Mouse (Mus musculus) liver, embryonic 15.5 days (tissue): ENCODE data around the gene Nomo1. TPM values are rescaled to one million over a fixed set of nuclear protein-coding genes. Genes with fewer than 3 reads are reported as not detected.
A peak's percentile ranks its signal among the peaks of the same experiment; 100 is the strongest.

Source experiments
- ATAC-seq: fragments of 200-750 bp; cut with Nextera tagmentation; 2 replicates; pipeline ENCODE4 v1.8.0; 2017; ENCODE audit warnings: moderate number of reproducible peaks, mild to moderate bottlenecking, moderate library complexity; ENCODE audit not compliant: insufficient read depth
- H3K27ac ChIP-seq: fragments of 300-500 bp; sonication (generic); replicated peaks from 2 replicates; pipeline ENCODE4 v1.5.1; 2015; ENCODE audit warnings: mild to moderate bottlenecking, inconsistent platforms
- H3K27me3 ChIP-seq: fragments of 300-500 bp; sonication (generic); 2 replicates; pipeline ENCODE4 v1.6.1; 2015; ENCODE audit warnings: mild to moderate bottlenecking, inconsistent platforms
- H3K36me3 ChIP-seq: fragments of 300-500 bp; sonication (generic); replicated peaks from 2 replicates; pipeline ENCODE4 v1.6.1; 2015; ENCODE audit warnings: moderate library complexity, mild to moderate bottlenecking, inconsistent platforms
- H3K4me1 ChIP-seq: fragments of 300-500 bp; sonication (generic); replicated peaks from 2 replicates; pipeline ENCODE4 v1.6.1; 2015; ENCODE audit warnings: inconsistent platforms
- H3K4me2 ChIP-seq: fragments of 300-500 bp; sonication (generic); 2 replicates; pipeline ENCODE4 v1.6.1; 2015; ENCODE audit warnings: moderate library complexity, mild to moderate bottlenecking, inconsistent platforms
- H3K4me3 ChIP-seq: fragments of 300-500 bp; sonication (generic); replicated peaks from 2 replicates; pipeline ENCODE4 v1.5.1; 2015; ENCODE audit warnings: mild to moderate bottlenecking, inconsistent platforms
- H3K9ac ChIP-seq: fragments of 300-500 bp; sonication (generic); 2 replicates; pipeline ENCODE4 v1.6.1; 2015; ENCODE audit warnings: moderate library complexity, mild to moderate bottlenecking, inconsistent platforms
- H3K9me3 ChIP-seq: fragments of 300-500 bp; sonication (generic); replicated peaks from 2 replicates; pipeline ENCODE4 v1.6.1; 2016; ENCODE audit warnings: inconsistent platforms
- WGBS: fragments of 180-500 bp; shearing (Covaris S2); methylation state at CpG from one replicate; pipeline ENCODE4 v1.1.7; 2015; ENCODE audit warnings: mixed read lengths; ENCODE audit not compliant: insufficient replicate concordance; 5-methylcytosine and 5-hydroxymethylcytosine counted together
- polyA plus RNA-seq: library from polyadenylated mRNA; unstranded; fragments of >200 nt; fragmentation: Nextera tagmentation; extraction: Ambion mirVana; gene quantifications from 2 replicates; pipeline ENCODE4 v1.2.1, GENCODE M21; 2015

Nomo1 gene
- polyA plus RNA-seq, 1 experiment from 2014 or later: 22.5 TPM

- peaks cover 84% of the 10 kb centered on the region for H3K36me3 ChIP-seq
These were observed 12.4 kb downstream of the Nomo1 start for GRCm38 (mm10) chr7:46045882-46046281.

GRCm38 (mm10) chr7:46047873-46048562, 14.5 kb downstream of the Nomo1 start:
- Histone ChIP-seq H3K4me1 (no peaks in the 10 kb centered on the region), H3K4me3 (no peak overlapping the region), H3K9ac (no peak overlapping the region), H3K27ac (no peak overlapping the region), H3K4me2 (no peak overlapping the region), H3K36me3 (peaks cover 77% of the 10 kb centered on the region), H3K9me3 (no peaks in the 10 kb centered on the region), H3K27me3 (no peaks in the 10 kb centered on the region)
- WGBS: 78% methylated on average over 13 of the region's 13 CpGs
- no peak for ATAC-seq

More at GRCm38 (mm10) chr7:46045882-46046281, 12.4 kb downstream of the Nomo1 start:
- no peak overlapping the region for H3K4me3 ChIP-seq
- H3K4me1 ChIP-seq: no peaks in the 10 kb centered on the region
- H3K27ac ChIP-seq: no peak overlapping the region
- no peak for ATAC-seq
- H3K9me3 ChIP-seq: no peaks in the 10 kb centered on the region
- H3K27me3 ChIP-seq: no peaks in the 10 kb centered on the region
- 64% methylated on average over 11 of the region's 11 CpGs for WGBS
- H3K9ac ChIP-seq: no peak overlapping the region
- no peak overlapping the region for H3K4me2 ChIP-seq

- Histone ChIP-seq H3K27ac (no peak overlapping the region), H3K36me3 (peaks cover 77% of the 10 kb centered on the region), H3K4me3 (no peak overlapping the region), H3K4me1 (no peaks in the 10 kb centered on the region), H3K27me3 (no peaks in the 10 kb centered on the region), H3K9me3 (no peaks in the 10 kb centered on the region), H3K4me2 (no peak overlapping the region), H3K9ac (no peak overlapping the region)
- WGBS: 78% methylated on average over 7 of the region's 7 CpGs
- no peak for ATAC-seq
These were observed 16.5 kb downstream of the Nomo1 start for GRCm38 (mm10) chr7:46049981-46050380.

- Histone ChIP-seq H3K4me1 (no peaks in the 10 kb centered on the region), H3K27me3 (no peaks in the 10 kb centered on the region), H3K36me3 (peaks cover 78% of the 10 kb centered on the region), H3K4me2 (no peak overlapping the region), H3K4me3 (no peak overlapping the region), H3K9me3 (no peaks in the 10 kb centered on the region), H3K27ac (no peak overlapping the region), H3K9ac (no peak overlapping the region)
- 73% methylated on average over 4 of the region's 4 CpGs for WGBS
- no peak for ATAC-seq
These were observed 18.8 kb downstream of the Nomo1 start for GRCm38 (mm10) chr7:46052161-46052821.

- Histone ChIP-seq H3K4me1 (no peaks in the 10 kb centered on the region), H3K27me3 (no peaks in the 10 kb centered on the region), H3K9me3 (no peaks in the 10 kb centered on the region), H3K27ac (no peak overlapping the region), H3K4me2 (no peak overlapping the region), H3K36me3 (peaks cover 77% of the 10 kb centered on the region), H3K4me3 (no peak overlapping the region), H3K9ac (no peak overlapping the region)
- WGBS: 76% methylated on average over 3 of the region's 3 CpGs
- no peak for ATAC-seq
These were observed 20.1 kb downstream of the Nomo1 start for GRCm38 (mm10) chr7:46053566-46053965.

GRCm38 (mm10) chr7:46058882-46059281, 25.4 kb downstream of the Nomo1 start:
- Histone ChIP-seq H3K27ac (0 out of 2 replicates have a peak overlapping the region, but pooled peaks have one; percentile 24), H3K9me3 (no peaks in the 10 kb centered on the region), H3K4me1 (no peaks in the 10 kb centered on the region), H3K9ac (no peak overlapping the region), H3K4me2 (no peak overlapping the region), H3K27me3 (no peaks in the 10 kb centered on the region), H3K4me3 (no peak overlapping the region), H3K36me3 (peaks cover 87% of the 10 kb centered on the region)
- no peak for ATAC-seq
- WGBS: 75% methylated on average over 11 of the region's 11 CpGs

- 75% methylated on average over 8 of the region's 8 CpGs for WGBS
- H3K9me3 ChIP-seq: no peaks in the 10 kb centered on the region
- no peak overlapping the region for H3K4me3 ChIP-seq
- ATAC-seq: no peak
- H3K4me2 ChIP-seq: no peak overlapping the region
- no peaks in the 10 kb centered on the region for H3K27me3 ChIP-seq
- H3K36me3 ChIP-seq: peaks cover 76% of the 10 kb centered on the region
- no peaks in the 10 kb centered on the region for H3K4me1 ChIP-seq
- H3K9ac ChIP-seq: no peak overlapping the region
- no peak overlapping the region for H3K27ac ChIP-seq
These were observed 27.2 kb downstream of the Nomo1 start for GRCm38 (mm10) chr7:46060688-46061087.

- WGBS: 86% methylated on average over 16 of the region's 16 CpGs
- Histone ChIP-seq H3K4me1 (no peaks in the 10 kb centered on the region), H3K4me2 (no peak overlapping the region), H3K27me3 (no peaks in the 10 kb centered on the region), H3K4me3 (no peak overlapping the region), H3K36me3 (peaks cover 78% of the 10 kb centered on the region), H3K27ac (no peak overlapping the region), H3K9ac (no peak overlapping the region), H3K9me3 (no peaks in the 10 kb centered on the region)
- no peak for ATAC-seq
These were observed 28.1 kb downstream of the Nomo1 start for GRCm38 (mm10) chr7:46061614-46062013.

GRCm38 (mm10) chr7:46063296-46063695, 29.8 kb downstream of the Nomo1 start:
- no peak overlapping the region for H3K27ac ChIP-seq
- no peak for ATAC-seq
- 81% methylated on average over 6 of the region's 6 CpGs for WGBS
- no peaks in the 10 kb centered on the region for H3K4me1 ChIP-seq
- H3K4me2 ChIP-seq: no peak overlapping the region
- H3K9ac ChIP-seq: no peak overlapping the region
- H3K9me3 ChIP-seq: no peaks in the 10 kb centered on the region
- H3K36me3 ChIP-seq: peaks cover 78% of the 10 kb centered on the region
- no peak overlapping the region for H3K4me3 ChIP-seq
- H3K27me3 ChIP-seq: no peaks in the 10 kb centered on the region

- Histone ChIP-seq H3K9ac (no peak overlapping the region), H3K9me3 (no peaks in the 10 kb centered on the region), H3K4me3 (no peak overlapping the region), H3K27ac (no peak overlapping the region), H3K4me1 (no peaks in the 10 kb centered on the region), H3K27me3 (no peaks in the 10 kb centered on the region), H3K36me3 (peaks cover 88% of the 10 kb centered on the region), H3K4me2 (no peak overlapping the region)
- 79% methylated on average over 8 of the region's 8 CpGs for WGBS
- ATAC-seq: no peak
These were observed 35.3 kb downstream of the Nomo1 start for GRCm38 (mm10) chr7:46068831-46069230.

- H3K4me3 ChIP-seq: no peak overlapping the region
- H3K4me2 ChIP-seq: no peak overlapping the region
- H3K36me3 ChIP-seq: peaks cover 79% of the 10 kb centered on the region
- no peaks in the 10 kb centered on the region for H3K9me3 ChIP-seq
- H3K27ac ChIP-seq: no peak overlapping the region
- no peaks in the 10 kb centered on the region for H3K27me3 ChIP-seq
- H3K4me1 ChIP-seq: no peaks in the 10 kb centered on the region
- H3K9ac ChIP-seq: no peak overlapping the region
- 64% methylated on average over 7 of the region's 7 CpGs for WGBS
- no peak for ATAC-seq
These were observed 43.3 kb downstream of the Nomo1 start for GRCm38 (mm10) chr7:46076844-46077243.
